Mouse (Mus musculus) activated CD4-positive, CD25-positive, alpha-beta regulatory T cell (primary cell): ENCODE measurements around the gene Pgap3. TPM values are rescaled to one million over a fixed set of nuclear protein-coding genes. Genes with fewer than 3 reads are reported as not detected.

Experiments
- polyA plus RNA-seq, 2 experiments: library from polyadenylated mRNA; unstranded; fragments of 100-300 nt; shearing (Covaris generic); gene quantifications; one replicate each; pipeline ENCODE4 v1.2.1; 2017

Gene Pgap3
- polyA plus RNA-seq: 10 to 100 TPM in 1 of 2 experiments, 1 to 10 TPM in 1; 5.4 to 11.7 TPM

GRCm38 (mm10) chr11:98400161-98400726, at the start of gene Pgap3:
Gene Pgap3 (minus strand): TSS chr11:98400490.

GRCm38 (mm10) chr11:98446213-98446561, 45.9 kb upstream of the Pgap3 start, which contains the start of gene Grb7:
Gene Grb7 (plus strand): TSS chr11:98446394.

DNA sequence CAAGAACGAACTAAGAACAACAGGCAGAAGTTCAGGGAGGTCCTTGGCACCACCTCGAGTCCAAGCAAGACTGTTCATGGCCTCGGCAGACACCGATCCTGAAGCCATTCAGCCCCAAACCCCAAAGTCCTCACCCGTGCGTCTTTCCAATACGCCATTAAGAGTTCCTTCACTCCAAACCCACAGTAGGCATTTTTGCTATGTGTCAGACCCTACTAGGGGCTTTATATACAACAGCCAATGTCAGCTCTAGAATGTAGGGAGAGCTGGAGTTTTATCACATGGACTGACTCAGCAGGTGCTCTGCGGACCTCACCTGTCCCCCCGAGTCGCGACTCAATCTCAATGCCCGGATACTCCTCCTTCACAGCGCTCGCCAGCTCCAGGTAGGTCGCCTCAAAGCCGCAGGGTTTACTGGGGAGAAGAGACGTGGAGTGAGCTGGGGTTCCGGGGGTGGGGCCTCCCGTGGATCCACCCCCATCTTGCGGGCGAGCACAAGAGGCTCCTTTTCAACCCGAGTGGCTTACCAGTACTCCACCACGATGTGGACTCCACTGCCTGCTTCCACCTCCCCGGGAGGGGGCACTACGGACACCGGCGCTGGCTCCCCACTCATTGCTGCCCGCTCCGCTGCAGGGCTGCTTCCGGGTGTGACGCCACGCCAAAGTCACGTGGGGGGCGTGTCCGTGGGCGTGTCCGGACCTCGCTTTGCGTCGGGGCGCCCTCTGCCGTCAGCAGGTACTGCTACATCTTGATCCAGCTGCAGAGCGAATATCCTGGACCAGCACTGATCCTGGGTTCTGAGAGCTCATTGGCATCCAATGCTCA, 38.3 kb upstream of the Pgap3 start, which contains the start of gene Mien1:
Gene Mien1 (minus strand): TSS at position 661 of the 828 bp plus-strand sequence.

DNA sequence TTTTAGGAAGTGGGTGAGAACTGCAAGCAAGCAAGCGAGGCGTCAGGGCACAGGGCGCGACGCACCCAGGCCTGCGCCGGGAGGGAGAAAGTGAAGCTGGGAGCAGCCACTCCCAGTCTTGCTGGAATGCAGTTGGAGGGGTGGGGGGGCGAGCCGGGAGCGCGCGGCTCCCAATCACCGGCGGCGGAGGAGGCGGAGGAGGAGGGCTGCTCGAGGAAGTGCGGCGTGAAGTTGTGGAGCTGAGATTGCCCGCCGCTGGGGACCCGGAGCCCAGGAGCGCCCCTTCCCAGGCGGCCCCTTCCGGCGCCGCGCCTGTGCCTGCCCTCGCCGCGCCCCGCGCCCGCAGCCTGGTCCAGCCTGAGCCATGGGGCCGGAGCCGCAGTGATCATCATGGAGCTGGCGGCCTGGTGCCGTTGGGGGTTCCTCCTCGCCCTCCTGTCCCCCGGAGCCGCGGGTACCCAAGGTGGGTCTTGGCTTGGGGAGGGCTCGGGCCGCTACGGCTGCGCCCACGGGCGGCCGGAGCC, 12.0 kb upstream of the Pgap3 start, which contains the start of gene Erbb2:
Gene Erbb2 (plus strand): TSS at position 198 of the 524 bp plus-strand sequence.

DNA sequence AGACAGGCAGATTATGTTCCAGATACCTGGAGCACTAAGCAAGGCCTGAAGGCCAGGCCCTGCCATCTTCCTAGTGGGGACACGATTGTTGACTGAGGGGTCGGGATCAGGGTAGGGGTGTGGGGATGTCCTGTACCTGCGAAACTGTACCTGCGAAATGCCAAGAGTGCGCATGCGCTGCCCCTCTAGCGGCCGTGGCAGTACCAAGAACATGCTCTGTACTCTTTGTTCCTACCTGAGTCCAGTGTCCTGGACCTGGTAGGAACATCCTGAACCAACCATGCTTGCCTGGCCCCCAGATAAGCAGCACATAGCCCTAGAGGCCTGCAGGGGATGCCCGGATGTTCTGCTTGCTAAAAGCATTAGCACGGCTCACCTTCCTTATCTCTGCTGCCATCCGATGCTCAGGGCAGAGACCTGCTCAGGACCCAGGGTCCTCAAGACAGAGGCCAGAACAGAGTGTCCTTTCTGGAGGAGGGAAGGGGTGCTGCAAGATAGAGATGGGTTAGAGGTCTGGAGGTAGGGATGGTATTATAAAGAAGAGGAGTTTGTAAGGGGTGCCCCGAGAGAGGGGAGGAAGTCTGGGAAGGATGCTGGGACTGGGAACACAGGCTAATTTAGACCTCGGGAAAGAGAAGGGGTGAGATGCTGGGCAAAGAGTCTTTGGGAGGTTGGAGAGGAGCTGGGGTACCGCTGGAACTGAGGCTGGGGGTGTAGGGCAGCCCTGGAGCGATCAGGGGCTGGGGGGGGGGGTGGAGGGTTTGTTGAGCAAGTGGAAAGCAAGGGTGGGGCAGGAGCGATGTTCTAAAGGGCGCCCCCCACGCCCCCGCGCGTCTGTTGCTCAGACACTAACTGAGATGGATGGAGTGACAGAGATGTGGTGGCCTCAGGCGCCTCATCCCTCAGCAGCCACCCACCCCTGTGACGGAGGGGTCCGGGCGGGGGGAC, 14.4 kb downstream of the Pgap3 start, which contains the start of gene Pnmt:
Gene Pnmt (plus strand): TSS at position 813 of the 948 bp plus-strand sequence.

DNA sequence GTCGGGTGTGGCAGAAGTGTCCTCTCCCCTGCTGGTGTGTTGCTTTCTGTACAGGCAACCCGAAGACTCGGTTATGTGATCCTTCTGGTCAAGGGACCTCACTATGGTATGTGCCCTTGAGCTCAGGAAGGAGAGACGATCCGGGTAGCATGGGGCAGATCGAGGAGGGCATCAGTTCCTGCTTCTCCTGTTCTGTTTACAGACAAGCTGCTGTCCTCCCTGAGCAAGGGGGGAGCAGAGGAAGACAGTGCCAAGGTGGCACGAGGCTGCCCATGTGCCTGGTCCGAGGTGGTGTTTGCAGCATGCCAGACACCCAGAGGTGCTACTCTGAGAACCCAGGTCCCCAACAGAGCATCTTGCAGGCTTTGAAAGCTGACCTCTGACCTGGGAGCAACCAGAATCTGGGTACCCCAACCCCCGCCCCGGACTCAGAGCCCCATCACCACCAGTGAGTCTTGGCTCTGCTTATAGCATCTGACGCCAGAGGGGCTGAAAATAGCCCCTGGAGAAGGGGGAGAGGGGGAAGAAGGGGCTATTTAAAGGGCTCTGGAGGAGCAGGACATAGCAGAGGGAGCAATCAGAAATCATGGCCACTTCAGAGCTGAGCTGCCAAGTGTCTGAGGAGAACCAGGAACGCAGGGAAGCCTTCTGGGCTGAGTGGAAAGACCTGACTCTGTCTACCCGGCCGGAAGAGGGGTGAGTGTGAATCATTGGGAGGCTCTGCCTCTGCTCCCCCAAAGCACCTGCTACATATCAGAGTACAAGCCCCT, 16.8 kb downstream of the Pgap3 start, which contains the start of gene Tcap:
Gene Tcap (plus strand): TSS at position 551 of the 770 bp plus-strand sequence.

GRCm38 (mm10) chr11:98358161-98359083, 41.9 kb downstream of the Pgap3 start, which contains the start of gene Stard3:
Gene Stard3 (plus strand): TSS chr11:98358368.

DNA sequence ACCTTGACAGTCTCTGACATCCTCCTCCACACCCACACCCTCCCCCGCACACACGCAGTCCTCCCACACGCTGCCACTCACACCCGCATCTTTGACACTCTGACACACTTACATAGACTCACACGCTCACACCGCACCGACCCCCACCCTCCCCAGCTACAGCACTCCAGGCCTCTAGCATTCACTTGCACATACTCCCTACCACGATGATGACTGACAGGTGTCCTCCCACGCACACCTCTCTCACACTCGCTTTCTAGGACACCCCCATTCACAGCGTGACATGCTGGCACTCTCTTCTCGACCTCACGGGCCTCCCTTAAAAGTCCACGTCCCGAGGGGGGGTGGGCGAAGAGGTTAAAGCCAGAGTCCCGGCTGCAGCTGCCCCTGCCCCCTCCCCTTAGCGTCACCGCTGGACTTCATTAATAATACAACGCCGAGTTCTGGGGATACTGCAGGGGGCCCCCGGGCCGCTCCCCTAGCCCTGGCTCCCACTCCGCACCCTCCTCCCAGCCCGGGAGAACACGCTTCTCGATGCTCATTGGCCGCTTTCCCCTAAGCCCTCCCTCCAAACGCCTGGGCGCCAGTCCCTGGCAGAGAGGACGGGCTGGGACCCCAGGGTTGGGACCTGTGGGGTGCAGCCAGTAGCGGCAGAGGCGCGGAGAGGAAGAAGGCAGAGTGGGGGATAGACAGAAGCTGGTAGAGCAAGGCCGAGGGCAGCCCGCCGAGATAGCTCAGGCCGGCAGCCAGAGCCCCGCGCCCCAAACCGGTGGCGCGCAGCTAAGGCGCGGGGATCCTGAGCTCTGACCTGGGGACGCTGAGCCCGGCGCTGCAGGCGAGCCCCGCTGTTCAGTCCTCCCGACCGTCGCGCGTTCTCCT, 52.0 kb downstream of the Pgap3 start, which contains the start of gene Ppp1r1b:
Gene Ppp1r1b (plus strand): TSS at position 322 of the 879 bp plus-strand sequence.

Other genes starting within 250 kb of the Pgap3 start
- 10 to 100 TPM; 31.7 to 44.3 TPM for gene Med1, start 207.2 kb downstream of the Pgap3 start, polyA plus RNA-seq
- gene Cdk12, start 197.4 kb downstream of the Pgap3 start, polyA plus RNA-seq: 10 to 100 TPM; 16.4 to 18.7 TPM
- gene Neurod2, start 70.8 kb downstream of the Pgap3 start, polyA plus RNA-seq: under 1 TPM in 1 of 2 experiments, not detected in 1; 0.05 TPM
- gene Ppp1r1b, start 52.1 kb downstream of the Pgap3 start, polyA plus RNA-seq: under 1 TPM in 1 of 2 experiments, not detected in 1; 0.39 TPM
- gene Stard3, start 42.1 kb downstream of the Pgap3 start, polyA plus RNA-seq: 10 to 100 TPM; 43.8 to 54.6 TPM
- not detected for gene Tcap, start 16.7 kb downstream of the Pgap3 start, polyA plus RNA-seq
- gene Pnmt, start 14.0 kb downstream of the Pgap3 start, polyA plus RNA-seq: not detected
- gene Erbb2, start 12.0 kb upstream of the Pgap3 start, polyA plus RNA-seq: under 1 TPM in 1 of 2 experiments, not detected in 1; 0.99 TPM
- gene Mien1, start 38.5 kb upstream of the Pgap3 start, polyA plus RNA-seq: 100 to 1,000 TPM; 164 to 186 TPM
- 10 to 100 TPM in 1 of 2 experiments, 1 to 10 TPM in 1; 2.2 to 10.1 TPM for gene Grb7, start 45.9 kb upstream of the Pgap3 start, polyA plus RNA-seq
- gene Ikzf3, start 145.5 kb upstream of the Pgap3 start, polyA plus RNA-seq: 100 to 1,000 TPM; 115 to 157 TPM
- 1 to 10 TPM; 2.1 to 7.1 TPM for gene Zpbp2, start 150.6 kb upstream of the Pgap3 start, polyA plus RNA-seq
- gene Ormdl3, start 186.9 kb upstream of the Pgap3 start, polyA plus RNA-seq: 10 to 100 TPM; 60.0 to 64.2 TPM
- gene Lrrc3c, start 197.8 kb upstream of the Pgap3 start, polyA plus RNA-seq: not detected
- gene Gm12355, start 225.2 kb upstream of the Pgap3 start, polyA plus RNA-seq: 1 to 10 TPM; 4.5 to 5.4 TPM
- gene Gsdma3, start 225.9 kb upstream of the Pgap3 start, polyA plus RNA-seq: under 1 TPM in 1 of 2 experiments, not detected in 1; 0.23 TPM
- gene Gsdma2, start 246.3 kb upstream of the Pgap3 start, polyA plus RNA-seq: under 1 TPM in 1 of 2 experiments, not detected in 1; 0.45 TPM